Mouse (Mus musculus): ENCODE data around the gene Sf1.

Sf1 gene

GRCm38 (mm10) chr19:6422014-6422413, 58.5 kb downstream of the Sf1 start:
- no peak for DNase-seq

GRCm38 (mm10) chr19:6423241-6423640, 59.8 kb downstream of the Sf1 start:
- DNase-seq: no peak

GRCm38 (mm10) chr19:6424137-6424881, 60.8 kb downstream of the Sf1 start:
- DNase-seq: no peak

GRCm38 (mm10) chr19:6425595-6425994, 62.1 kb downstream of the Sf1 start:
- no peak for DNase-seq

- DNase-seq: peak; percentile 85 to 86
These were observed 63.4 kb downstream of the Sf1 start for GRCm38 (mm10) chr19:6426703-6427500.

Data from kidney, postnatal 4 days (tissue).